Mouse (Mus musculus) gastrocnemius, postnatal 4 days (tissue): Measurements from ENCODE around the gene Ddx47. TPM values are rescaled to one million over a fixed set of nuclear protein-coding genes. Genes with fewer than 3 reads are reported as not detected.

Source experiments
- DNase-seq, 2 experiments: peaks; one replicate each; pipeline ENCODE4 v3.0.0; 2021 to 2022; ENCODE audit warnings: low spot score in 2 of 2, mixed read lengths in 2 of 2
- long read RNA-seq, 2 experiments: library from polyadenylated mRNA; stranded (forward); transcript quantifications; one replicate each; pipeline ENCODE4 v2.0.0; 2021
- total RNA-seq, 2 experiments: library from RNA; stranded (reverse); gene quantifications; 2 replicates each; pipeline ENCODE4 v1.2.3; 2021

The Ddx47 gene
- total RNA-seq = 10 to 100 TPM; 42.1 to 53.6 TPM
- long read RNA-seq, experiment 1, transcript Ddx47-201 (12 exons, 1,764 nt) = major isoform, 39 of 51 reads
- long read RNA-seq, experiment 1, partial matches to known transcripts = 3 of 51 reads
- long read RNA-seq, experiment 1, other reads (novel, unspliced or antisense) = 9 of 51 reads
- long read RNA-seq, experiment 2, transcript Ddx47-201 (12 exons, 1,764 nt) = major isoform, 42 of 53 reads
- long read RNA-seq, experiment 2, partial matches to known transcripts = 1 of 53 reads
- long read RNA-seq, experiment 2, other reads (novel, unspliced or antisense) = 10 of 53 reads

- peak; percentile 84 to 94 for DNase-seq
Measured at GRCm38 (mm10) chr6:135011048-135011733, at the start of gene Ddx47. Gene Ddx47, plus strand, starts transcription at chr6:135011612.

GRCm38 (mm10) chr6:134961858-134962517 lies 49.4 kb upstream of the Ddx47 start:
- no peak for DNase-seq

GRCm38 (mm10) chr6:134962518-134962893 lies 48.9 kb upstream of the Ddx47 start:
- no peak for DNase-seq

GRCm38 (mm10) chr6:134963910-134964309 lies 47.5 kb upstream of the Ddx47 start:
- DNase-seq = no peak

GRCm38 (mm10) chr6:134966681-134967080 lies 44.7 kb upstream of the Ddx47 start:
- DNase-seq = no peak

GRCm38 (mm10) chr6:134968326-134968725 lies 43.1 kb upstream of the Ddx47 start:
- no peak for DNase-seq

GRCm38 (mm10) chr6:134969498-134969897 lies 41.9 kb upstream of the Ddx47 start:
- DNase-seq = no peak

- DNase-seq = no peak
Measured at GRCm38 (mm10) chr6:134972096-134972495, 39.3 kb upstream of the Ddx47 start.

- no peak for DNase-seq
Measured at GRCm38 (mm10) chr6:134976628-134977027, 34.8 kb upstream of the Ddx47 start.

GRCm38 (mm10) chr6:134981231-134982062 lies 30.0 kb upstream of the Ddx47 start, which contains the start of gene Apold1:
Gene Apold1, plus strand, starts transcription at chr6:134981718.
- no peak for DNase-seq

- DNase-seq = peak; percentile 86 to 93
Measured at GRCm38 (mm10) chr6:134983529-134984370, 27.7 kb upstream of the Ddx47 start.

- DNase-seq = no peak
Measured at GRCm38 (mm10) chr6:134984748-134985147, 26.7 kb upstream of the Ddx47 start.

- DNase-seq = no peak
Measured at GRCm38 (mm10) chr6:134988377-134988776, 23.0 kb upstream of the Ddx47 start.

- DNase-seq = no peak
Measured at GRCm38 (mm10) chr6:134990674-134991073, 20.7 kb upstream of the Ddx47 start.

GRCm38 (mm10) chr6:134994031-134994651 lies 17.3 kb upstream of the Ddx47 start:
- no peak for DNase-seq

GRCm38 (mm10) chr6:134994985-134995384 lies 16.4 kb upstream of the Ddx47 start:
- no peak for DNase-seq

- no peak for DNase-seq
Measured at GRCm38 (mm10) chr6:134996918-134997317, 14.5 kb upstream of the Ddx47 start.

- DNase-seq = no peak
Measured at GRCm38 (mm10) chr6:134998076-134998475, 13.3 kb upstream of the Ddx47 start.

GRCm38 (mm10) chr6:134998781-134999180 lies 12.6 kb upstream of the Ddx47 start:
- DNase-seq = no peak

GRCm38 (mm10) chr6:135000272-135000671 lies 11.1 kb upstream of the Ddx47 start:
- DNase-seq = no peak
